Mouse (Mus musculus) left cerebral cortex, adult 2 months (tissue): ENCODE measurements around the gene 6030468B19Rik. TPM values are rescaled to one million over a fixed set of nuclear protein-coding genes. Genes with fewer than 3 reads are reported as not detected.
"Not testable (repeated sequence)": the region's sequence is repeated elsewhere in the genome, so short reads cannot be mapped to it uniquely, and the experiment has no call there.

Experiments
- DNase-seq, 2 experiments: peaks; one replicate each; pipeline ENCODE4 v3.0.0; 2021 to 2022; ENCODE audit warnings: low spot score in 2 of 2, mixed read lengths in 1 of 2; ENCODE audit errors: extremely low spot score in 1 of 2
- H3K27ac ChIP-seq: fragments of 200-600 bp; 2 replicates; pipeline ENCODE4 v1.8.1; 2022
- H3K4me3 ChIP-seq: fragments of 200-600 bp; 2 replicates; pipeline ENCODE4 v1.8.1; 2022
- CTCF ChIP-seq: fragments of 200-600 bp; IDR thresholded peaks from 2 replicates; pipeline ENCODE4 v1.8.1; 2022; ENCODE audit warnings: antibody characterized with exemption, mild to moderate bottlenecking, moderate library complexity
- intact Hi-C: fragments of 180-260 bp; cut with DNase I; formaldehyde crosslinking; loops from one replicate; pipeline ENCODE4 v1.15.1; 2025
- total RNA-seq, 2 experiments: library from RNA; stranded (reverse); gene quantifications; 2 replicates each; pipeline ENCODE4 v1.2.3; 2021

The 6030468B19Rik gene
- total RNA-seq, 2 experiments from 2014 or later, result not detected

- Histone ChIP-seq H3K27ac (no peak within 1 kb of the TSS), H3K4me3 (peak within 1 kb of the TSS; percentile 27)
- intact Hi-C loops, result loop anchor here (2.0 to 5.0 kb wide), 2 partner anchors 441 to 588 kb away; no protein-coding TSS in a partner anchor
- no peak for TF ChIP-seq CTCF
- peak; percentile 35 to 38 for DNase-seq
These were observed 28.1 kb downstream of the 6030468B19Rik start, which contains the start of the genes Afmid and Tk1 for GRCm38 (mm10) chr11:117825333-117826101. Afmid (plus strand) TSS chr11:117825924. Tk1 (minus strand) TSS chr11:117826092.

DNA sequence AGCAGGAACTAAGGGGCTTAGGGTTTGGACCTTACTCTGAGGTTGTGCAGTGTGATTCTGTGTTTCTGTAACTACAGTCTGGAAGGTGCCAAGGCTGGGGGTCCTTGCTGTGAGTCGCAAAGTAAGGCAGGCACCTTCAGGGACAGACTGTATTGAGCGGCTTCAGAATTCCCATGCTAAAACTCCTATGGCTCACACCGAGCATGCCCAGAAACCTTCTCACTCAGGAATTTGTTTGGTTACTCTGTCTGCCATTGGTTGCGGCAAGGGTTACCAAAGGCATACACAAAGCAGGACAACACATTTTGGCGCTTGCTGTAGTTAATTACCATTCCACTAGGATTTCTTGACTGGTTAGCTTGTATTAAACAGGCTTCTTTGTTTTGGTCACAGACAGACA, 28.7 kb downstream of the 6030468B19Rik start:
- DNase-seq, result no peak
- TF ChIP-seq CTCF, result no peak
- intact Hi-C loops, result loop anchor here (5.0 kb wide), 1 partner anchor 589 kb away; no protein-coding TSS in a partner anchor
- H3K27ac ChIP-seq, result no peak overlapping the region
- H3K4me3 ChIP-seq, result peak overlapping the region; percentile 27

DNA sequence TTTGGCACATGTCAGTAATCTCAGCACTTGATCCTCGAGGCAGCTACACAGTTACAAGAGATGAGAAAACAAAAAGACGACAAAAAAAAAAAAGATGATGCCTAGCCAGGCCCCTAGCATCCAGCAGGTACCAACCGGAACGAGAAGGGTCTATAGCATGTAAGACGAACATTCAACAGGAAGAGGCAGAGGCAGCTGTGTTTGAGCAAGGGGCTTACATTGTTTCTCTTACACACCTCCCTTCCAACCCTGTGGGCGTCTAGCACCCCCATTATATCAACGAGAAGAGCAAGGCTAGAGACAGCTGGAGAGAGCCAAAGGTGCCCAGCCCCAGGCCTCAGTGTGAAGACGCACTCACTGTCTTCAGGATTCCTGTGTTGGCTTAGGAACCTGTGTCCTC, 29.5 kb downstream of the 6030468B19Rik start:
- Histone ChIP-seq H3K4me3 (no peak overlapping the region), H3K27ac (no peak overlapping the region)
- TF ChIP-seq CTCF, result no peak
- DNase-seq, result no peak
- intact Hi-C loops, result loop anchor here (5.0 kb wide), 1 partner anchor 590 kb away; no protein-coding TSS in a partner anchor

GRCm38 (mm10) chr11:117827386-117827785, 29.9 kb downstream of the 6030468B19Rik start:
- Histone ChIP-seq H3K27ac (no peak overlapping the region), H3K4me3 (no peak overlapping the region)
- no peak for DNase-seq
- no peak for TF ChIP-seq CTCF
- intact Hi-C loops, result loop anchor here (5.0 kb wide), 1 partner anchor 590 kb away; no protein-coding TSS in a partner anchor

- no peak overlapping the region for H3K4me3 ChIP-seq
- TF ChIP-seq CTCF, result no peak
- DNase-seq, result no peak
- H3K27ac ChIP-seq, result no peak overlapping the region; the same call in 1 of the 2 replicates
- intact Hi-C loops, result loop anchor here (5.0 kb wide), 1 partner anchor 591 kb away; no protein-coding TSS in a partner anchor
These were observed 30.9 kb downstream of the 6030468B19Rik start for GRCm38 (mm10) chr11:117828149-117828887.

DNA sequence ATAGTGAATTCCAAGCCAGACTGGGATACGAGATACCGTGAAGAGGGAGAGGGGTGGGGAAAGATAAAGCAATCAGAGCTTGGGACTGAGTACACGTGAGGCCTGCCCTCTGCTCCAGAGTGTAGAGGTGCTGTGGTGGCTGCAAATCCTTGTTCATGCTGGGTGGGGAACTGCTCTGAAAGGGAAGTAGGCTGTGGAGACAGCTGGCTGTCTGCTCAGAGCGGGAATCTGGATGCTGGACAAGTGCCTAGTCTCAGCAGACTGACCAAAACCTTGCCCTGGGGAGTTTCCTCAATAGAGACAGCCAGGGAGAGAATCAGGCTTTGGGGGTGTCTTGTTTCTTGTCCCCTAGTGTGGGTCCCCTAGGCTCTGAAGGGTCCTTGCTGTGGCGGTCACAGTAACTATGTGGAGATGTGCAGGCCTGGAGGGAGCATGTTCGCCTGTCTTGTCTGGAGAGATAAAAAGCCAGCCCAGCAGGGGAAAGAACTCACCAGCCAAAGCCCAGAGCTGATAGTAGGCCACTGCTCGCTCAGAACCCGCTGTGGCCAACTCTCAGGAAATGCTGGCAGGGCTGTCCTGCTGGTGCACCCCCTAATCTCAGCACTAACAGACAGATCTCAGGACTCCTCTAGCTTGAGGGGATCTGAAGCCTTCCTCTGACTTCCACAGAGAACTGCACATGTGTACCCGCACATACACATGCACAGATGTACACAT, 31.6 kb downstream of the 6030468B19Rik start:
- H3K4me3 ChIP-seq, result no peak overlapping the region
- DNase-seq, result no peak
- peak overlapping the region; percentile 5; the same call in 1 of the 2 replicates for H3K27ac ChIP-seq
- intact Hi-C loops, result loop anchor here (5.0 kb wide), 1 partner anchor 592 kb away; no protein-coding TSS in a partner anchor
- TF ChIP-seq CTCF, result no peak

DNA sequence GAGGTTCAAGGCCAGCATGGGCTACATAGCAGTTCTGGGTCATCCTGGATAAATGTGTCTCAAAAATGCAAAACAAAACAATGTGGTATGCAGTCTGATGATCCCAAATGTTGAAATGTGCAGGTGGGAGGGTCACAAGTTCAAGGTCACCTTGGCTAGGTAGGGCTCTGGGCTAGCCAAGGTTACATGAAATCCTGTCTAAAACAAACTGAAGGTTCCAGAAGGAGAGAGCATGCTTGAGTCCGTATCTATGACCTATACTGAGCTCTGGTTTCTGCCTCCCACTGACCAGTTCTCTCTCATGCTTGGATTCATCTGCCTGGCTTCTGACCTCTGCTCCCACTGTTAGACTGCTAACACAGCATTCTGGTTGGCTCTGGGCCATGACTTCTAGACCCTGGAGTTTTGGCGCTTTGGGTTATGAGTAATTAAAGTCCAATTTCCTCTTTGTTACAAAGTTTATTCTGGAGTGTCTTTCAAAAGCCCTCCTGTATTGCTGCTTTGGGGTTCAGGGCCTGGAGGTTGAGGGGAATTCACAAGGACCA, 32.3 kb downstream of the 6030468B19Rik start:
- no peak for DNase-seq
- intact Hi-C loops, result loop anchor here (5.0 kb wide), 1 partner anchor 592 kb away; no protein-coding TSS in a partner anchor
- peak overlapping the region; percentile 5; the same call in 1 of the 2 replicates for H3K27ac ChIP-seq
- no peak for TF ChIP-seq CTCF
- H3K4me3 ChIP-seq, result no peak overlapping the region

- DNase-seq, result no peak
- intact Hi-C loops, result no loop called here
- H3K27ac ChIP-seq, result no peak overlapping the region
- no peak overlapping the region for H3K4me3 ChIP-seq
- no peak for TF ChIP-seq CTCF
These were observed 32.9 kb downstream of the 6030468B19Rik start for GRCm38 (mm10) chr11:117830401-117830800.

- peak; percentile 69 to 76 for DNase-seq
- Histone ChIP-seq H3K27ac (no peak overlapping the region), H3K4me3 (peak overlapping the region; percentile 39)
- intact Hi-C loops, result no loop called here
- TF ChIP-seq CTCF, result peak; percentile 74
These were observed 34.9 kb downstream of the 6030468B19Rik start for GRCm38 (mm10) chr11:117832086-117832969.

GRCm38 (mm10) chr11:117833509-117833908, 36.0 kb downstream of the 6030468B19Rik start:
- DNase-seq, H3K27ac ChIP-seq, intact Hi-C loops, H3K4me3 ChIP-seq: not testable (repeated sequence)
